Mouse (Mus musculus) limb, embryonic 15.5 days (tissue): Measurements from ENCODE around the gene Nfkbie. TPM values are rescaled to one million over a fixed set of nuclear protein-coding genes. Genes with fewer than 3 reads are reported as not detected.
A peak's percentile ranks its signal among the peaks of the same experiment; 100 is the strongest.

Source experiments
- ATAC-seq: fragments of 200-750 bp; cut with Nextera tagmentation; 2 replicates; pipeline ENCODE4 v1.8.0; 2017; ENCODE audit warnings: low read depth, moderate TSS enrichment; ENCODE audit not compliant: insufficient number of reproducible peaks, low FRiP score, low TSS enrichment
- H3K27ac ChIP-seq: fragments of 300-500 bp; sonication (generic); 2 replicates; pipeline ENCODE4 v1.5.1; 2015; ENCODE audit warnings: moderate library complexity, mild to moderate bottlenecking, inconsistent platforms
- H3K27me3 ChIP-seq: fragments of 300-500 bp; sonication (generic); 2 replicates; pipeline ENCODE4 v1.6.1; 2015; ENCODE audit warnings: inconsistent platforms
- H3K36me3 ChIP-seq: fragments of 300-500 bp; sonication (generic); 2 replicates; pipeline ENCODE4 v1.6.1; 2015; ENCODE audit warnings: inconsistent platforms
- H3K4me1 ChIP-seq: fragments of 300-500 bp; sonication (generic); 2 replicates; pipeline ENCODE4 v1.6.1; 2015; ENCODE audit warnings: inconsistent platforms
- H3K4me2 ChIP-seq: fragments of 300-500 bp; sonication (generic); 2 replicates; pipeline ENCODE4 v1.6.1; 2015; ENCODE audit warnings: mild to moderate bottlenecking, inconsistent platforms
- H3K4me3 ChIP-seq: fragments of 300-500 bp; sonication (generic); 2 replicates; pipeline ENCODE4 v1.5.1; 2015; ENCODE audit warnings: mild to moderate bottlenecking, inconsistent platforms
- H3K9ac ChIP-seq: fragments of 300-500 bp; sonication (generic); 2 replicates; pipeline ENCODE4 v1.6.1; 2015; ENCODE audit warnings: inconsistent platforms
- H3K9me3 ChIP-seq: fragments of 300-500 bp; sonication (generic); 2 replicates; pipeline ENCODE4 v1.6.1; 2016; ENCODE audit warnings: inconsistent platforms
- WGBS: fragments of 180-500 bp; shearing (Covaris S2); methylation state at CpG from one replicate; pipeline ENCODE4 v1.1.7; 2015; 5-methylcytosine and 5-hydroxymethylcytosine counted together
- polyA plus RNA-seq: library from polyadenylated mRNA; unstranded; fragments of >200 nt; fragmentation: Nextera tagmentation; extraction: Ambion mirVana; gene quantifications from 2 replicates; pipeline ENCODE4 v1.2.1, GENCODE M21; 2015

The Nfkbie gene
- 5.9 and 6.1 TPM in 2 replicates for polyA plus RNA-seq

GRCm38 (mm10) chr17:45555452-45556106 is at the start of gene Nfkbie:
TSS of gene Nfkbie (plus strand) at chr17:45555703.
- H3K4me3 ChIP-seq: peak within 1 kb of the TSS; percentile 67
- peaks cover 10% of the 10 kb centered on the region for H3K27me3 ChIP-seq
- peak within 1 kb of the TSS; percentile 66 for H3K9ac ChIP-seq
- H3K36me3 ChIP-seq: no peaks in the 10 kb centered on the region
- H3K4me2 ChIP-seq: peak within 1 kb of the TSS; percentile 96
- H3K4me1 ChIP-seq: peaks cover 21% of the 10 kb centered on the region
- WGBS: 0% methylated on average over 44 of the region's 45 CpGs
- H3K9me3 ChIP-seq: no peaks in the 10 kb centered on the region
- H3K27ac ChIP-seq: peak within 1 kb of the TSS; percentile 27; the same call in 1 of the 2 replicates
- ATAC-seq: peak; percentile 81

GRCm38 (mm10) chr17:45505941-45506465 is 49.5 kb upstream of the Nfkbie start:
- Histone ChIP-seq H3K4me3 (no peak overlapping the region), H3K27me3 (no peaks in the 10 kb centered on the region), H3K9ac (no peak overlapping the region), H3K27ac (no peak overlapping the region), H3K4me1 (peaks cover 12% of the 10 kb centered on the region), H3K36me3 (peaks cover 27% of the 10 kb centered on the region), H3K4me2 (no peak overlapping the region), H3K9me3 (no peaks in the 10 kb centered on the region)
- 67% methylated on average over 6 of the region's 6 CpGs for WGBS
- no peak for ATAC-seq

GRCm38 (mm10) chr17:45506700-45507189 is 48.8 kb upstream of the Nfkbie start, which contains the start of gene Aars2:
TSS of gene Aars2 (plus strand) at chr17:45506841.
- ATAC-seq: peak; percentile 92
- Histone ChIP-seq H3K4me2 (peak within 1 kb of the TSS; percentile 48), H3K36me3 (peaks cover 30% of the 10 kb centered on the region), H3K9me3 (no peaks in the 10 kb centered on the region), H3K27me3 (no peaks in the 10 kb centered on the region), H3K4me3 (peak within 1 kb of the TSS; percentile 93), H3K4me1 (peaks cover 12% of the 10 kb centered on the region), H3K27ac (peak within 1 kb of the TSS; percentile 88), H3K9ac (peak within 1 kb of the TSS; percentile 89)
- WGBS: under 1% methylated on average over 41 of the region's 42 CpGs

GRCm38 (mm10) chr17:45510871-45511270 is 44.6 kb upstream of the Nfkbie start:
- H3K4me2 ChIP-seq: no peak overlapping the region
- no peak for ATAC-seq
- no peaks in the 10 kb centered on the region for H3K9me3 ChIP-seq
- WGBS: 94% methylated on average over 4 of the region's 4 CpGs
- peaks cover 12% of the 10 kb centered on the region for H3K4me1 ChIP-seq
- H3K27me3 ChIP-seq: no peaks in the 10 kb centered on the region
- no peak overlapping the region for H3K27ac ChIP-seq
- no peak overlapping the region for H3K4me3 ChIP-seq
- no peak overlapping the region for H3K9ac ChIP-seq
- peaks cover 36% of the 10 kb centered on the region for H3K36me3 ChIP-seq

- Histone ChIP-seq H3K27me3 (no peaks in the 10 kb centered on the region), H3K4me2 (no peak overlapping the region), H3K4me3 (no peak overlapping the region), H3K9me3 (no peaks in the 10 kb centered on the region), H3K36me3 (peaks cover 36% of the 10 kb centered on the region), H3K4me1 (peaks cover 6% of the 10 kb centered on the region), H3K27ac (no peak overlapping the region), H3K9ac (no peak overlapping the region)
- ATAC-seq: no peak
- WGBS: 86% methylated on average over 4 of the region's 4 CpGs
These were observed 43.7 kb upstream of the Nfkbie start for GRCm38 (mm10) chr17:45511757-45512156.

GRCm38 (mm10) chr17:45515204-45515726 is 40.2 kb upstream of the Nfkbie start:
- Histone ChIP-seq H3K9ac (no peak overlapping the region), H3K36me3 (peaks cover 37% of the 10 kb centered on the region), H3K27me3 (no peaks in the 10 kb centered on the region), H3K4me2 (no peak overlapping the region), H3K9me3 (no peaks in the 10 kb centered on the region), H3K4me3 (no peak overlapping the region), H3K27ac (no peak overlapping the region), H3K4me1 (no peaks in the 10 kb centered on the region)
- 61% methylated on average over 15 of the region's 15 CpGs for WGBS
- ATAC-seq: no peak

GRCm38 (mm10) chr17:45515806-45516205 is 39.7 kb upstream of the Nfkbie start:
- H3K36me3 ChIP-seq: peaks cover 36% of the 10 kb centered on the region
- H3K9me3 ChIP-seq: no peaks in the 10 kb centered on the region
- H3K4me2 ChIP-seq: no peak overlapping the region
- H3K4me1 ChIP-seq: no peaks in the 10 kb centered on the region; the same call in 1 of the 2 replicates
- no peaks in the 10 kb centered on the region for H3K27me3 ChIP-seq
- no peak overlapping the region for H3K9ac ChIP-seq
- no peak overlapping the region for H3K27ac ChIP-seq
- H3K4me3 ChIP-seq: no peak overlapping the region
- ATAC-seq: no peak
- 78% methylated on average over 10 of the region's 10 CpGs for WGBS

GRCm38 (mm10) chr17:45516488-45516887 is 39.0 kb upstream of the Nfkbie start:
- WGBS: 48% methylated on average over 8 of the region's 8 CpGs
- H3K4me2 ChIP-seq: no peak overlapping the region
- no peak overlapping the region for H3K9ac ChIP-seq
- no peaks in the 10 kb centered on the region for H3K27me3 ChIP-seq
- no peaks in the 10 kb centered on the region; the same call in 1 of the 2 replicates for H3K4me1 ChIP-seq
- H3K4me3 ChIP-seq: no peak overlapping the region
- peaks cover 32% of the 10 kb centered on the region for H3K36me3 ChIP-seq
- no peak for ATAC-seq
- H3K27ac ChIP-seq: no peak overlapping the region
- H3K9me3 ChIP-seq: no peaks in the 10 kb centered on the region

- H3K4me3 ChIP-seq: no peak overlapping the region
- H3K4me2 ChIP-seq: no peak overlapping the region
- no peak overlapping the region for H3K9ac ChIP-seq
- no peaks in the 10 kb centered on the region for H3K27me3 ChIP-seq
- peaks cover 32% of the 10 kb centered on the region for H3K36me3 ChIP-seq
- no peaks in the 10 kb centered on the region; the same call in 1 of the 2 replicates for H3K4me1 ChIP-seq
- no peak overlapping the region for H3K27ac ChIP-seq
- no peaks in the 10 kb centered on the region for H3K9me3 ChIP-seq
- 93% methylated on average over 21 of the region's 21 CpGs for WGBS
- no peak for ATAC-seq
These were observed 38.4 kb upstream of the Nfkbie start for GRCm38 (mm10) chr17:45517135-45517534.

- no peak for ATAC-seq
- Histone ChIP-seq H3K27ac (no peak overlapping the region), H3K36me3 (peaks cover 32% of the 10 kb centered on the region), H3K27me3 (no peaks in the 10 kb centered on the region), H3K9ac (no peak overlapping the region), H3K4me3 (no peak overlapping the region), H3K4me2 (no peak overlapping the region), H3K4me1 (peaks cover 2% of the 10 kb centered on the region), H3K9me3 (no peaks in the 10 kb centered on the region)
- WGBS: 91% methylated on average over 28 of the region's 28 CpGs
These were observed 37.8 kb upstream of the Nfkbie start for GRCm38 (mm10) chr17:45517549-45518215.

- Histone ChIP-seq H3K27ac (no peak overlapping the region), H3K4me2 (no peak overlapping the region), H3K36me3 (peaks cover 32% of the 10 kb centered on the region), H3K4me3 (no peak overlapping the region), H3K4me1 (peaks cover 12% of the 10 kb centered on the region), H3K27me3 (peaks cover 8% of the 10 kb centered on the region; the same call in 1 of the 2 replicates), H3K9ac (no peak overlapping the region), H3K9me3 (no peaks in the 10 kb centered on the region)
- no peak for ATAC-seq
- 75% methylated on average over 12 of the region's 12 CpGs for WGBS
These were observed 36.6 kb upstream of the Nfkbie start for GRCm38 (mm10) chr17:45518766-45519475.
